Mouse (Mus musculus): Measurements from ENCODE around the gene Il23a.
"Not testable (repeated sequence)": the region's sequence is repeated elsewhere in the genome, so short reads cannot be mapped to it uniquely, and the experiment has no call there.

Gene Il23a

GRCm38 (mm10) chr10:128303126-128304021 is 4.8 kb upstream of the Il23a start, which contains the start of gene Pan2:
Gene Pan2 (plus strand): TSS chr10:128303335.
- peak; percentile 100 for DNase-seq

- no peak for DNase-seq
Observed at GRCm38 (mm10) chr10:128302785-128303125, 4.2 kb upstream of the Il23a start.

- no peak for DNase-seq
Observed at GRCm38 (mm10) chr10:128302357-128302756, 3.8 kb upstream of the Il23a start.

- DNase-seq = no peak
Observed at GRCm38 (mm10) chr10:128298243-128298642, 309 bp downstream of the Il23a start.

GRCm38 (mm10) chr10:128297622-128298021 is 930 bp downstream of the Il23a start:
- DNase-seq = peak; percentile 69 to 72

GRCm38 (mm10) chr10:128297221-128297620 is 1.3 kb downstream of the Il23a start:
- peak; percentile 81 to 87 for DNase-seq

GRCm38 (mm10) chr10:128296370-128297090 is 2.0 kb downstream of the Il23a start:
- DNase-seq = peak; percentile 50 to 65

GRCm38 (mm10) chr10:128290594-128290993 is 8.0 kb downstream of the Il23a start:
- DNase-seq = peak in 1 of 2 experiments; percentile 47

GRCm38 (mm10) chr10:128283604-128284579 is 14.7 kb downstream of the Il23a start:
- peak; percentile 98 for DNase-seq

- DNase-seq = peak in 1 of 2 experiments; percentile 59
Observed at GRCm38 (mm10) chr10:128282886-128283450, 15.6 kb downstream of the Il23a start.

GRCm38 (mm10) chr10:128281682-128282081 is 16.9 kb downstream of the Il23a start:
- DNase-seq = no peak

GRCm38 (mm10) chr10:128280943-128281342 is 17.6 kb downstream of the Il23a start:
- no peak for DNase-seq

- DNase-seq = peak in 1 of 2 experiments; percentile 52
Observed at GRCm38 (mm10) chr10:128278158-128278557, 20.4 kb downstream of the Il23a start.

- DNase-seq = not testable (repeated sequence)
Observed at GRCm38 (mm10) chr10:128275374-128275773, 23.2 kb downstream of the Il23a start.

GRCm38 (mm10) chr10:128272819-128273439 is 25.6 kb downstream of the Il23a start:
- not testable (repeated sequence) for DNase-seq

- no peak for DNase-seq
Observed at GRCm38 (mm10) chr10:128271883-128272282, 26.7 kb downstream of the Il23a start.

GRCm38 (mm10) chr10:128270866-128271265 is 27.7 kb downstream of the Il23a start:
- peak in 1 of 2 experiments; percentile 46 for DNase-seq

- DNase-seq = peak; percentile 97
Observed at GRCm38 (mm10) chr10:128270287-128270841, 28.2 kb downstream of the Il23a start, which contains the start of gene Stat2. Gene Stat2 (plus strand): TSS chr10:128270559.

- DNase-seq = no peak
Observed at GRCm38 (mm10) chr10:128269206-128269910, 29.2 kb downstream of the Il23a start.

GRCm38 (mm10) chr10:128268371-128268770 is 30.2 kb downstream of the Il23a start, which contains the start of gene Apof:
Gene Apof (plus strand): TSS chr10:128268671.
- no peak for DNase-seq
